In the genomic region with DNA sequence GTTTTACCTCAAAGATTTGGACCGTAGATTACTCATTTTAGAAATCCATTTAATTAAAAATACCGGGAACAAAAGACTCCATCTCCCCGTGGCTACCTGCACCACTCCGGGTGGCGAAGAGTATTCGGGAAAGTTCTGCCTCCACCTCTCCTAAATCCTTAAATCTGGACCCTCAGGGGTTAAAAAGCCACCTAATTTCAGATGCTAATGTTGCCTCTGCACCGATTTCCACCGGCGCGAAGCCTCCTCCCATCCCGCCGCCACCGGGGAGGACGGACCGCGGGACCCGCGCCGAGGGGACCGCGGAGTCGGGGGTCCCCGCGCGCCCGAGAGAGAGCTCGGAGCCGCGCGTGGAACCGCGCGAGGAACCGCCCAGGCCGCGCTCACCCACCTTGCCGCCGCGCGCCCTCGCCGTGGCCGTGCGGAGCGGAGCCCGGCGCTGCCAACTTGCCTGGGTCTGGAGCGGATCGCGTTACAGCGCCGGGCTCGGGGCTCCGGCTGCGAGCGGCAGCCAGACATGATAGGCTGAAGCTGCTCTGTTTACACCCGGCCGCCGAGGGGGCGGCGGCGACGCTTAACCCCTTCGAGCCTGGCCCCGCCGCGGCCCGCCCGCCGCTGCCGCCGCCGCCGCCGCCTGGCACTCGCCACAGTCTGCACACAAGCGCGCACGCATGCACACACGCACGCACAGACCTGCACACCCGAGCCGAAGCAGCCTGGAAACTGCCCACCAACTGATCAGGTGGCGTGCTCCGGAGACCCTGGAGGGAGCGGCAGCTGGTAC, we compare ENCODE assay signal across 8 mouse cellular contexts.
DNase-seq lines count a peak whose midpoint lies in the region; ATAC-seq and TF ChIP-seq lines count a peak whose summit lies in the region.

No protein-coding gene starts in this region.

- under 1% methylated on average over 83 of the region's 86 CpGs for WGBS in embryonic facial prominence, embryonic 12.5 days
- 1% methylated on average over 86 of the region's 86 CpGs for WGBS in kidney, adult 2 months
- under 1% methylated on average over 60 of the region's 86 CpGs for WGBS in limb, embryonic 13.5 days
- WGBS in neural tube, embryonic 11.5 days: under 1% methylated on average over 78 of the region's 86 CpGs

- no peaks in the 10 kb centered on the region for H3K36me3 ChIP-seq in embryonic facial prominence, embryonic 12.5 days
- H3K36me3 ChIP-seq in kidney, adult 2 months (ENCODE audit: control insufficient read depth, insufficient read depth, low read length): no peaks in the 10 kb centered on the region
- no peaks in the 10 kb centered on the region for H3K36me3 ChIP-seq in limb, embryonic 13.5 days
- no peaks in the 10 kb centered on the region for H3K36me3 ChIP-seq in neural tube, embryonic 11.5 days (ENCODE audit: control insufficient read depth, insufficient read depth, low read length)

- H3K9me3 ChIP-seq in embryonic facial prominence, embryonic 12.5 days: no peaks in the 10 kb centered on the region
- no peaks in the 10 kb centered on the region for H3K9me3 ChIP-seq in limb, embryonic 13.5 days
- no peaks in the 10 kb centered on the region for H3K9me3 ChIP-seq in neural tube, embryonic 11.5 days (ENCODE audit: control insufficient read depth, low read length)

- peak overlapping the region; percentile 63 for H3K4me3 ChIP-seq in embryonic facial prominence, embryonic 12.5 days
- peak overlapping the region; percentile 51 for H3K4me3 ChIP-seq in kidney, adult 2 months (ENCODE audit: insufficient read depth, low read depth, low read length)
- peak overlapping the region; percentile 77 for H3K4me3 ChIP-seq in limb, embryonic 13.5 days
- H3K4me3 ChIP-seq in neural tube, embryonic 11.5 days (ENCODE audit: low read depth, low read length): peak overlapping the region; percentile 57

- peak overlapping the region; percentile 99 for H3K27ac ChIP-seq in embryonic facial prominence, embryonic 12.5 days
- H3K27ac ChIP-seq in kidney, adult 2 months (ENCODE audit: insufficient read depth, low read depth, low read length): no peak overlapping the region
- peak overlapping the region; percentile 99 for H3K27ac ChIP-seq in limb, embryonic 13.5 days
- peak overlapping the region; percentile 96 for H3K27ac ChIP-seq in neural tube, embryonic 11.5 days (ENCODE audit: low read depth, low read length)

- H3K27me3 ChIP-seq in embryonic facial prominence, embryonic 12.5 days: no peaks in the 10 kb centered on the region
- peaks cover 4% of the 10 kb centered on the region; the same call in 1 of the 2 replicates for H3K27me3 ChIP-seq in kidney, adult 2 months (replicated peaks; ENCODE audit: control insufficient read depth, insufficient read depth, low read length)
- no peaks in the 10 kb centered on the region for H3K27me3 ChIP-seq in limb, embryonic 13.5 days
- H3K27me3 ChIP-seq in neural tube, embryonic 11.5 days (ENCODE audit: control insufficient read depth, insufficient read depth, low read length): no peaks in the 10 kb centered on the region

- peak overlapping the region; percentile 79 for H3K9ac ChIP-seq in embryonic facial prominence, embryonic 12.5 days
- peak overlapping the region; percentile 89 for H3K9ac ChIP-seq in limb, embryonic 13.5 days
- H3K9ac ChIP-seq in neural tube, embryonic 11.5 days (ENCODE audit: low read length): peak overlapping the region; percentile 86

- peaks cover 19% of the 10 kb centered on the region for H3K4me1 ChIP-seq in embryonic facial prominence, embryonic 12.5 days
- no peaks in the 10 kb centered on the region for H3K4me1 ChIP-seq in kidney, adult 2 months (ENCODE audit: control insufficient read depth, insufficient read depth, low read length)
- peaks cover 23% of the 10 kb centered on the region for H3K4me1 ChIP-seq in limb, embryonic 13.5 days
- H3K4me1 ChIP-seq in neural tube, embryonic 11.5 days (ENCODE audit: control insufficient read depth, insufficient read depth, low read length): peaks cover 11% of the 10 kb centered on the region

- no peak for TF ChIP-seq CTCF in kidney, adult 2 months (conservative IDR thresholded peaks at IDR 0.05; ENCODE audit: insufficient read depth, insufficient read length, low read depth, low read length)

- TF ChIP-seq POLR2A in kidney, adult 2 months (IDR thresholded peaks at IDR 0.05; ENCODE audit: low read depth, low read length): no peak

- peak overlapping the region; percentile 65 for H3K4me2 ChIP-seq in embryonic facial prominence, embryonic 12.5 days (replicated peaks)
- H3K4me2 ChIP-seq in limb, embryonic 13.5 days (replicated peaks): peak overlapping the region; percentile 76
- peak overlapping the region; percentile 74 for H3K4me2 ChIP-seq in neural tube, embryonic 11.5 days (ENCODE audit: low read depth)

- ATAC-seq in cerebellum, adult (ENCODE audit: insufficient number of reproducible peaks, low FRiP score, low TSS enrichment): peak; percentile 38; the same call in 1 of the 2 replicates
- peak; percentile 95 for ATAC-seq in embryonic facial prominence, embryonic 12.5 days (ENCODE audit: insufficient number of reproducible peaks, insufficient read depth, low FRiP score, low TSS enrichment)
- peak; percentile 96 for ATAC-seq in limb, embryonic 13.5 days (ENCODE audit: low FRiP score, low read depth)
- ATAC-seq in neural tube, embryonic 11.5 days (ENCODE audit: insufficient read depth, low FRiP score, low TSS enrichment): peak; percentile 95

- DNase-seq in cerebellum, adult 9-10 months: no peak
- DNase-seq in heart, adult 9 months (ENCODE audit: low spot score in 2 of 2): peak; percentile 35 to 48
- DNase-seq in kidney, adult 2 months: peak; percentile 47
- peak; percentile 92 for DNase-seq in neural tube, embryonic 11.5 days (ENCODE audit: low spot score)
- DNase-seq in thymus, postnatal 14 days: peak; percentile 13

Comparison
In these comparisons a context has a peak if more than half of its experiments do, and no peak if none do; other contexts are left out.
1. ATAC-seq: peak in every context shown above with its lines; median percentile 96 in limb, embryonic 13.5 days; 95 in embryonic facial prominence, embryonic 12.5 days; 95 in neural tube, embryonic 11.5 days; 38 in cerebellum, adult.